Mouse (Mus musculus) liver, embryonic 14.5 days (tissue): ENCODE measurements around the gene Vmn1r163.
"Not testable (repeated sequence)": the region's sequence is repeated elsewhere in the genome, so short reads cannot be mapped to it uniquely, and the experiment has no call there.

Experiments
- CTCF ChIP-seq: IDR thresholded peaks from 2 replicates; pipeline ENCODE4 v1.5.1; 2016; ENCODE audit warnings: antibody characterized with exemption, low read depth, control low read depth
- EP300 ChIP-seq: IDR thresholded peaks from 2 replicates; pipeline ENCODE4 v1.6.1; 2016; ENCODE audit warnings: antibody characterized with exemption, low read depth

- not testable (repeated sequence) for TF ChIP-seq CTCF, EP300
These were observed at the start of gene Vmn1r163 for GRCm38 (mm10) chr7:23055240-23055639.
